Mouse (Mus musculus) heart, adult 18-20 months (tissue): ENCODE results near the gene Gdf10. TPM values are rescaled to one million over a fixed set of nuclear protein-coding genes. Genes with fewer than 3 reads are reported as not detected.
A peak's percentile ranks its signal among the peaks of the same experiment; 100 is the strongest.

ENCODE experiments used
- DNase-seq, 2 experiments: peaks; one replicate each; pipeline ENCODE4 v3.0.0; 2021 to 2022; ENCODE audit warnings: mixed read lengths in 1 of 2
- total RNA-seq, 2 experiments: library from RNA; stranded (reverse); gene quantifications; 2 replicates each; pipeline ENCODE4 v1.2.3; 2021

Gdf10 gene
- total RNA-seq, 2 experiments from 2014 or later = 0.87 to 1.1 TPM

DNA sequence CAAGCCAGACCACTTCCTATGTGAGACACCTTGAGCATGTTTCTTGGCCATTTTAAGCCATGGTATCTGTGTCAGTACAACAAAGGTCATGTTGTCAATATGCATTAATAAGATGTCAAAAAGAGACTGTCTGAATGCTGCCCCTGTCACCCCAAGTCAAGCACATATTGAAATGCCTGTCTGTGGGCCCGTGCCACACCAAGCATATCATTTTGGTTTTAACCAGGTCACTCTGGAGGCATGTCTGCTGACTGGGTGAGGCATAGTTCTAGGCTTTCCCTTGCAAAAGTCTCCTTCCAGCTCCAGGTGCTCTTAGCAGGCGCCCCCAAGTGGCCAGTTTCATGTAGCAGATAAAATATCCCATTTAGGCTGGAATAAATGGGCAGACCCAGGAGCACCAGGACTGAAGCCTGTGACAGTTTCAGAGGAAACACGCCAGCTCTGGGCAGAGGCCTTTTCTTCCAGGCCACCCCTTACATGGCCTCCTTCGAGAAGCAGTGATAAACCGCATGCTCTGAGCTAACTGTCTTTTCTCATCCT is 10.5 kb downstream of the Gdf10 start:
- peak; percentile 24 to 76 for DNase-seq

DNA sequence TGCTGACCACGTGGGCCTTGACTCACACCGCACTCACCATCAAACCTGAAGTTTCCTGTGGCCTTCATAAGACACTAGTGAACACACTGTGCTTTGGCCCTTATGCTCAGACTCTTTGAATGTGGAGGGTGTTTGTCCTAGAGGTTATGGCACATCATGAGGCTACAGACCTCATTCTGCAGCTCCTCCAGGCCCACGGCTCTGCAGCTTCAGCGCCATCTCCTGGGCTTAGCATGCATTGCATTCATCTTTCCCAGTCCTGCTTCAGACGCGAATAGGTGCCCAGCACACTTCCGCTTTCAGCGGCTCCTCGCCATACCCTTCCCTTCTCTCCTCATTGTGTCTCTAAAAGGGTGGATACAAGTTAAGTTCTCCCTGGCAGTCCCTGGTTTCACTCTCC is 15.7 kb downstream of the Gdf10 start:
- peak; percentile 44 to 76 for DNase-seq

DNA sequence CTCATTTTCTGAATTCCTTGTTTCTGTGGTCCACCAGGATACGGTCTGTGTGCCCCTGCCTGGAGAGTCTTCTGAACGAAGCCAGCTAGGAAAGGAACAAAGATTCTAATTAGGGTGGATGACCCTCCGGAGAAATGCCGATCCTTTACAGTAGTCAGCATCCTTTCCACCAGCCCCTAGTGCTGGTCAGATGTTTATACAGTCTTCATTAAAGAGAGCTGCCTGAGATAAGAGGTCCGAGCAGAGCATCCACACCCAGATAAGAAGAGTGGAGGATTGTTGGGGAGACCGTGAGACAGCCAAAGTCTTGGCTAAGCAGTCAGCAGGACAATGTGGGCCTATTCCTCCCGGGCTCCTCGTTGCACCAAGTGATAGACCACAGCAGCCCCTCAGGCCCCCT is 17.4 kb downstream of the Gdf10 start, which contains the start of gene Gdf2:
Gene Gdf2 (plus strand): TSS at position 301 of the 400 bp plus-strand sequence.
- DNase-seq = no peak

DNA sequence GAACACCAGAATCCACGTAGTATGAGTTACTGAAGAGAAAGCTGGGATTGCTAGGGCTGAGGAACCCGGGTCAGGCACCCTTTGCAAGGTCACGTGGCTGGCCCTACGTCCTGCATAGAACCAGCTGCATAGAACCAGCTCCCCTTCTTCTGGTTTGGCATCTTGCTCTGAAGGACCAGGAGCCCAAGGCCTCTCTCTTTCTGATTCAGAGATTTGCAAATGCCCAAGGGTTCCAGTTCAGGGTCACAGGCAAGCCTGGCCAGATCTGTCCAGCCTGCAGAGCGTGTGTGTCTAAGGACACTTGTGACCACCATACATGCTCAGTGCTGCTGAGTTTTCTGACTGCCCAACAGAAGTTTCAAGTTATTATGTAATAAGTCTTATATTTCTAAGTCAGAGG is 18.8 kb downstream of the Gdf10 start:
- no peak for DNase-seq

DNA sequence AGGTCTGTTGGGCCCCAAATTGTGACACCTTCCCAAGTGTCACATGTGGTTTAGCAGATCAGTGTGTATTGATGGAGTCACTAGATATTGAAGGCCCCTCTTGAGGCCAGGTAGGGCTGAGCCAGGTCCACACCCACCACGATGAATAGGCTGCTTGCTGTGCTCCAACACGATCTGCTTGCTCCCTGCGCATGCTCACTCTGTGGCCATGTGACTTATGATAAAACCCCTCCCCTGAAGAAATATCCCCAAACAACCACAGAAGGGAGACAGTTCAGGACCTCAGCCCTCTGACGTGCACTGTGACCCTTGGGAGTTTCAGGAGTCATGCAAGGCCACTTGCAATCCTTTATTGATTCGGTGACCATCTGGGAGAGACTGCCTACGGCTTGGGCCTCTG is 22.7 kb downstream of the Gdf10 start:
- no peak for DNase-seq

DNA sequence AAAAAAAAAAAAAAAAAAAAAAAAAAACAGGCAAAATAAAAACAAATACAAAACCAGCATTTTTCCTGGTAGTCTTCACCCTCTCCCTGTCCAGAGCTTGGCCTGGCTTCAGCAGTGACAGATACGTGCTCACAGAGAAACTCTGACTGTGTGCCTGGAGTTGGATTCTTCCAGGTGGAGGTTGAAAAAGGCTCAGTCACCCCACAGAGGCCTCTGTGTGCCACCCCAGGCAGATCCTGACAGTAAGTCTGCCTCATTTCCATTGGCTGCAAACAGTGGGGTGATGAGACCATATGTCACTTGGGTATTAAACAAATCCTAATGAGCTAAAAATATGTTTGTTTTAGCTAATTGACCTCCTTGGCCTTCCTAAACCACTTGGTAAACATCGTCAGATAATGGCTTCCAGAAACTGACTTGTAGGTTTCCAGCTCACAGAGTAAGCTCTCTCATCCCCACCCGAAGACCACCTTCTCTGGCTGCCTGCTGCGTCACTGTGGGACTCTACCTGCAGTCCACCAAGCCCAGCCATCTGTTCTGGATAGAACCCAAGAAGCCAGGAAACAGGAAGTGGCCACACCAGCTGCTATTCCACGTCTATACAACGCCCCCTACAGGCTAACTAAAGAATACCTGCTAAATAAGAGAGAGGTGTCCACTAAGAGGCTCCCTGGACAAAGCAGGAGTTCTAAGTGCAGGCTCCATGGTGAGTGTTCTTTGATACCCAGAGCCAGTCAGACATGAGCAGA is 29.0 kb downstream of the Gdf10 start:
- no peak for DNase-seq

DNA sequence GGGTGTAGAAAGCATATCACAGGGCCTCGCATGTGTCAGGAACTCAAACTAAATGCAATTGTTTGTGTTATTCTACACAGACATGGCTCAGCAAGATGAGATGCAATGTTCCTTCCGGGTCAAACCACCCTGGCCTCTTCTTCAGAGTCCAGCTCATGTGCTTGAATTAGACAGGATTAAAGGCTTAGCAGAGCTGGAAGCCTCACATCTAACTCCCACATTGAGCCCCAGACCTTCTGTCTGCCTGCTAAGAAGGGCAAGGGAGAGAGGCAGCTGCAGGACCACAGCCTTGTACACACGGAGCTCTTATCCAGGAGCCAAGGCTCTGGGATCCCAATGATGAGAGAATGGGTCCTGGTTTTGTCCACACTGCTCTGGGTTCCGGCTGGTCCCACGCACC is 30.4 kb downstream of the Gdf10 start, which contains the start of gene Rbp3:
Gene Rbp3 (plus strand): TSS at position 243 of the 400 bp plus-strand sequence.
- no peak for DNase-seq

DNA sequence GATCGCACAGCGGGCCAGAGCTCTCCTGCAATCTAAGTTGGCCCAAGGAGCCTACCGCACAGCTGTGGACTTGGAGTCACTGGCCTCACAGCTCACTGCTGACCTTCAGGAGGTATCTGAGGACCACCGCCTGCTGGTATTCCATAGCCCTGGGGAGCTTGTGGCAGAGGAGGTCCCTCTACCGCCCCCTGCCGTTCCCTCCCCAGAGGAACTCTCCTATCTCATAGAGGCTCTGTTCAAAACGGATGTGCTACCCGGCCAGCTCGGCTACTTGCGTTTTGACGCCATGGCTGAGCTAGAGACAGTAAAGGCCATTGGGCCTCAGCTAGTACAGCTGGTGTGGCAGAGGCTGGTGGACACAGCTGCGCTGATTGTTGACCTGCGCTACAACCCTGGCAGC is 32.7 kb downstream of the Gdf10 start:
- DNase-seq = no peak

DNA sequence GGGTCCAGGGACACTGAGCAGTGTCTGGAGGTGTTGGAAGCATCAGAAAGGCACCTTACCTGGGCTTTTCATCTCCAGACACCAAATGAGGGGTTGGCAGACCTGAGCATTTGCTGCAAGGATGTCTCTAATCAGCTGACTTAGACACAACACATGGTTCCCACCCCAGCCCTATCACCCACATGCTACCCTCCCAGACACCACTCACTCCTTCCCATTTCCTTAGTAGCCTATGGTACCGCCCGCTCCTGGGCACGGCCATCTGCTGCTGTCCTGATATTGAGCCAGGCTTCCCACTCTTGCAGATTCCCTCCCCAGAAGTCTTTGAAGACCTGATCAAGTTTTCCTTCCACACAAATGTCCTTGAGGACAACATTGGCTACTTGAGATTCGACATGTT is 34.8 kb downstream of the Gdf10 start:
- DNase-seq = no peak

DNA sequence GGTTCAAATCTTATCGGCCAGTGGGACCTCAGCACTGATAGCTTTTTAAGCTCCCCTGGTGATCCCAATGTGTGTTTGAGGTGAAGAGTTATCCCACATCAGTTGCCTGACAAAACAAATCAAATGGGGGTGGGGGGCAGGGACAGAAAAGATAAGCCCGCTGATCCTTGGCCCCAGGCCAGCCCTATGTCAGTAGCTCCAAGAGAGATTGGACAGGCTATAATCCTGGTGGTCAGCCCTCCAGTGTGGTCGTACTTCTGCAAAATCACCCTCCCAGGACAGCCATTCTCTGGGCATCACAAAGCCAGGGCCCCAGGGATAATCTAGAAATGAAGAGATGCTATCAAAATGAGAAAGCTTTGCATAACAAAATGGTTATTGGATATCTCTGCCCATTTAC is 35.5 kb downstream of the Gdf10 start:
- DNase-seq = no peak

DNA sequence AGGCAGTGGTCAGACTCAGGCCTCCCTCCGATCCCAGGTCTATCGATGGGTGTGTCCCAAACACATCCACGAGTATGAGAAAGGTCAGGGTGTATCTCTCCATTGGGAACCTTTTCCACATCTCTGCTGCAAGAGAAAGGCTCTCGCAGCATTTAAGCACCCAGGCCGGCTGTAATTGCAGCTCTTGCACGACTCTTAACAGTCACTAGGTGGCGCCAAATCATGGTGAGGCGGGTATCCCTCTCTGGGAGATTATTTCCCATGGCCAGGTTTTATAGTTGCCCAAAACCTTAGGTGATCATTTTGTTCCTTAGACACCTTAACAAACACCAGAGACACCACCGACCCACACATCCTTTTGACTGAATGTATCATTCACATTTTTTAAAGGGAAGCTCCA is 36.0 kb downstream of the Gdf10 start:
- peak; percentile 27 to 66 for DNase-seq

DNA sequence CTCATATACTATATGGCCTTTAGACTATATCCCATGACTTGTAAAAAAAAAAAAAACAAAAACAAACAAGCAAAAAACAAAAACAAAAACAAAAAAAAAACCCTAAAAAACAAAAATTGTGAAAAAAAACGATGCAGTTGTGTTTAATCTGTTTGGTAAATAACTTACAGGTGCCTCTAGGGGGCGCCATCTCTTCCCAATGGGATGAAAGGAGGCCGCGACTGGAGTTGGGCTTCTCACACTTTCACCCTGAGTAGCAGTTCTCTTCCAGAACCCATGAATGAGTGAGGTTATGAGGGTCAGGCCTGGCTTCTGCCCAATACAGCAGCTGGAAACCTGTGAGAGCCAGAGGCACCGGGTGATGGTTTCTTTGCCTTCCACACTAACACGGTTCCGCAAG is 42.3 kb downstream of the Gdf10 start:
- DNase-seq = no peak

DNA sequence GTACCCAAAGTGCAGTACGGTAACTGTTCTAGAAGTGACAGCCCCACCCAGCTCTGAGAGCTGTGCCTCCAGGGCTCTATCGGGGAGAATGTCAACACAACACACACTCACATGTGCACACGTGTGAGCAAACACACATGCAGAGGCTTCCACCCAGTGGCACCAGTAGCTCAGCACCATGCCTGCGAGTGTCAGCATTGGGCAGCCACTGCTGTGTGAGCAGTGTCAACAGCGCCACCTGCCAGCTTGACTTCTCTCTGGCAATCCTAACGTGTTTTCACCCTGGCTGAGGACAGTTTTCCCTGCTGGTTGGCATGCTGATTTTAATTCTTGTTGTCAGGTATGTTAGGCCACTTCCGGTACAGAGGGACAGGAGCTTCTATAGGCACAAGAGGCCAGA is 49.3 kb downstream of the Gdf10 start:
- no peak for DNase-seq

DNA sequence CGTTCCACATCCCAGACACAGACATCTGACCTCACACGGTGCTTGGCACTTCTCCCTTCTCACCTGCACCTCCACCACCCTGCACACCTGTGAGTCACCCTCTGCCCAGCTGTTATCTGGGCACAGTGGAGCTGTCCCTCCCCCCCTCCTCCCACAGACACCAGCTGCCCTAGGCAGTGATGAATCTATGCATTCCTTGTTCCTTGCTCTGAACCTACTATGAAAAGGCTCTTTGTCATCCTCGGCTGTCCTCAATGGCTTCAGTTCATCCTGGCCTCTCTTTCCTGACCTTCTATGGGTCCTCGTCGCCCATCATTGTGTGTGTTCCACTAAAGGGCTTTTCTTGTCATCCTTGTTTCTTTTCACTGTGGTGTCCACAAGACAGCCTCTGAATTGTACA is 51.4 kb downstream of the Gdf10 start:
- DNase-seq = no peak

DNA sequence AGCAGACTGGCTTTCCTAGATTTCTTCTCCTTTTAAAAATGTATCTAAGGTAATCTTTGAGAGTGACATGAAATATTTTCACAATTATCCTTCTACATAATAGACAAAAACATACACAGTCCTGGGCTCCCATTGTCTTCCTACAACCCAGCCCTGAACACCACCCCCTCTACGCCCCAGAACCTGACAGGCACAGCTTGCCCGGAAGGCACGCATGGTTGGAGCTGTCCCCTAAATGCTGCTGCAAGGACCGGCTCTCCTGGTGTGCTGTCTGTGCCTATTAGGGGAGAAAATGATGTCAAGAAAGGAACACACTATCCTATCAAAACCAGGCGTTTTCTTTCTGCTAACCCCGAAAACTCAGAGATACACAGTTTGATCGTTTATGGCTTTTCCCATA is 54.4 kb downstream of the Gdf10 start:
- DNase-seq = no peak

DNA sequence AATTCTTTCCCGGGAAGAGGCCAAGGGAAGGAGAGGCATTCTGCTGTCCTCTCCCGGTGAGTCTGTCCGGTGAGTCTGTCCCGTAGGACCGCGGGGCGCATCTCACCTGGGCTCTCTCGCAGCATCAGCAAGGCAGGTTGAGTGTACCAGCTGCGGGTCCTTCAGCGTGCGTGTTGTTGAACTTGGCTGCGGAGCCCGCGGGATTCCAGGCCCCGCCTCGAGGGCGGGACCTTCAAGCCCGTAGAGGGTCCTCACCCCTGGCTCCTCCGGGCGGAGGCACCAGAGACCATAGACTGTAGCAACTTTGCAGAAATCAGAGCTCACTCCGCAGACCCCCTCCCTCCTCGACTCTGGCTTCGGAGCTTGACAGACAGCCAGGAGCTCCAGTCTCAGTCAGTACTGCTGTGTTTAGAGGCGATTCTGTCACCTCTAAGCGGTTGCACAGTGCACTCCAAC is 55.2 kb downstream of the Gdf10 start, which contains the start of gene Zfp488:
Gene Zfp488 (minus strand): TSS at position 161 of the 456 bp plus-strand sequence.
- DNase-seq = no peak

Other genes with a start within 250 kb of the Gdf10 start
- gene Gdf2, start 17.5 kb downstream of the Gdf10 start, total RNA-seq = under 1 TPM; 0.07 to 0.18 TPM
- not detected for gene Rbp3, start 30.4 kb downstream of the Gdf10 start, total RNA-seq
- gene Zfp488, start 55.2 kb downstream of the Gdf10 start, total RNA-seq = under 1 TPM in 1 of 2 experiments, not detected in 1; 0.05 TPM
- gene Gm30083, start 91.6 kb downstream of the Gdf10 start, total RNA-seq = not detected
- not detected for gene Gm5460, start 93.2 kb downstream of the Gdf10 start, total RNA-seq
- not detected for gene Antxrl, start 129.1 kb downstream of the Gdf10 start, total RNA-seq
- 1 to 10 TPM; 1.8 to 5.4 TPM for gene Anxa8, start 162.4 kb downstream of the Gdf10 start, total RNA-seq
- not detected for gene A630023A22Rik, start 179.2 kb downstream of the Gdf10 start, total RNA-seq
- gene Npy4r, start 228.9 kb downstream of the Gdf10 start, total RNA-seq = under 1 TPM; 0.07 to 0.13 TPM